Mouse (Mus musculus) midbrain, embryonic 15.5 days (tissue): Measurements from ENCODE around the gene 3110040N11Rik. TPM values are rescaled to one million over a fixed set of nuclear protein-coding genes. Genes with fewer than 3 reads are reported as not detected.
A peak's percentile ranks its signal among the peaks of the same experiment; 100 is the strongest.
"Not testable (repeated sequence)": the region's sequence is repeated elsewhere in the genome, so short reads cannot be mapped to it uniquely, and the experiment has no call there.

Source experiments
- ATAC-seq: fragments of 200-750 bp; cut with Nextera tagmentation; replicated peaks from 2 replicates; pipeline ENCODE4 v1.8.0; 2017; ENCODE audit warnings: moderate TSS enrichment
- H3K27ac ChIP-seq: fragments of 300-500 bp; sonication (generic); 2 replicates; pipeline ENCODE4 v1.5.1; 2015; ENCODE audit warnings: mild to moderate bottlenecking, inconsistent platforms
- H3K27me3 ChIP-seq: fragments of 300-500 bp; sonication (generic); replicated peaks from 2 replicates; pipeline ENCODE4 v1.6.1; 2015; ENCODE audit warnings: inconsistent platforms
- H3K36me3 ChIP-seq: fragments of 300-500 bp; sonication (generic); replicated peaks from 2 replicates; pipeline ENCODE4 v1.6.1; 2015; ENCODE audit warnings: inconsistent platforms
- H3K4me1 ChIP-seq: fragments of 300-500 bp; sonication (generic); 2 replicates; pipeline ENCODE4 v1.6.1; 2015; ENCODE audit warnings: inconsistent platforms
- H3K4me2 ChIP-seq: fragments of 300-500 bp; sonication (generic); 2 replicates; pipeline ENCODE4 v1.6.1; 2015; ENCODE audit warnings: inconsistent platforms, mild to moderate bottlenecking, moderate library complexity
- H3K4me3 ChIP-seq: fragments of 300-500 bp; sonication (generic); 2 replicates; pipeline ENCODE4 v1.5.1; 2015; ENCODE audit warnings: mild to moderate bottlenecking, inconsistent platforms
- H3K9ac ChIP-seq: fragments of 300-500 bp; sonication (generic); 2 replicates; pipeline ENCODE4 v1.6.1; 2015; ENCODE audit warnings: mild to moderate bottlenecking, inconsistent platforms
- H3K9me3 ChIP-seq: fragments of 300-500 bp; sonication (generic); 2 replicates; pipeline ENCODE4 v1.6.1; 2016; ENCODE audit warnings: inconsistent platforms
- WGBS: fragments of 180-500 bp; shearing (Covaris S2); methylation state at CpG from one replicate; pipeline ENCODE4 v1.1.7; 2015; ENCODE audit warnings: mixed read lengths; 5-methylcytosine and 5-hydroxymethylcytosine counted together
- polyA plus RNA-seq: library from polyadenylated mRNA; unstranded; fragments of >200 nt; fragmentation: Nextera tagmentation; extraction: Ambion mirVana; gene quantifications from 2 replicates; pipeline ENCODE4 v1.2.1, GENCODE M21; 2015

Gene 3110040N11Rik
- polyA plus RNA-seq: 56.1 and 61.1 TPM in 2 replicates

GRCm38 (mm10) chr7:81789095-81789757 lies at the start of gene 3110040N11Rik:
3110040N11Rik (minus strand) TSS chr7:81789478.
- H3K9me3 ChIP-seq: no peaks in the 10 kb centered on the region
- H3K4me1 ChIP-seq: peaks cover 14% of the 10 kb centered on the region
- WGBS: under 1% methylated on average over 38 of the region's 38 CpGs
- H3K4me2 ChIP-seq: peak within 1 kb of the TSS; percentile 69
- peaks cover 16% of the 10 kb centered on the region for H3K36me3 ChIP-seq
- ATAC-seq: peak; percentile 96
- no peaks in the 10 kb centered on the region for H3K27me3 ChIP-seq
- H3K9ac ChIP-seq: peak within 1 kb of the TSS; percentile 66
- H3K27ac ChIP-seq: peak within 1 kb of the TSS; percentile 97
- H3K4me3 ChIP-seq: peak within 1 kb of the TSS; percentile 54

GRCm38 (mm10) chr7:81837771-81838170 lies 48.5 kb upstream of the 3110040N11Rik start:
- not testable (repeated sequence) for H3K27me3 ChIP-seq, H3K9me3 ChIP-seq, H3K4me3 ChIP-seq, H3K9ac ChIP-seq, H3K36me3 ChIP-seq, H3K4me1 ChIP-seq, H3K4me2 ChIP-seq, H3K27ac ChIP-seq, ATAC-seq
- 90% methylated on average over 5 of the region's 5 CpGs for WGBS

GRCm38 (mm10) chr7:81835430-81835829 lies 46.2 kb upstream of the 3110040N11Rik start:
- Histone ChIP-seq H3K9ac (no peak overlapping the region), H3K9me3 (no peaks in the 10 kb centered on the region), H3K4me1 (no peaks in the 10 kb centered on the region), H3K27me3 (no peaks in the 10 kb centered on the region), H3K4me3 (no peak overlapping the region), H3K36me3 (no peaks in the 10 kb centered on the region), H3K4me2 (no peak overlapping the region), H3K27ac (no peak overlapping the region)
- ATAC-seq: no peak
- WGBS: 91% methylated on average over 5 of the region's 5 CpGs

- Histone ChIP-seq H3K4me1 (0 out of 2 replicates have a peak, but pooled peaks cover 2% of the 10 kb centered on the region), H3K27me3 (no peaks in the 10 kb centered on the region), H3K36me3 (no peaks in the 10 kb centered on the region), H3K9ac (no peak overlapping the region), H3K9me3 (no peaks in the 10 kb centered on the region), H3K27ac (no peak overlapping the region), H3K4me2 (no peak overlapping the region), H3K4me3 (no peak overlapping the region)
- no peak for ATAC-seq
These were observed 45.6 kb upstream of the 3110040N11Rik start for GRCm38 (mm10) chr7:81834847-81835246.

- under 1% methylated on average over 53 of the region's 58 CpGs for WGBS
- ATAC-seq: peak; percentile 91
These were observed 40.2 kb upstream of the 3110040N11Rik start, which contains the start of gene Btbd1 for GRCm38 (mm10) chr7:81829379-81829894. Btbd1 (minus strand) TSS chr7:81829431.

GRCm38 (mm10) chr7:81828681-81829378 lies 39.6 kb upstream of the 3110040N11Rik start:
- H3K27me3 ChIP-seq: no peaks in the 10 kb centered on the region
- no peaks in the 10 kb centered on the region for H3K9me3 ChIP-seq
- peak; percentile 82 for ATAC-seq
- peaks cover 44% of the 10 kb centered on the region for H3K4me1 ChIP-seq
- peak overlapping the region; percentile 69 for H3K4me3 ChIP-seq
- no peaks in the 10 kb centered on the region for H3K36me3 ChIP-seq
- H3K27ac ChIP-seq: peak overlapping the region; percentile 91
- peak overlapping the region; percentile 64 for H3K9ac ChIP-seq
- H3K4me2 ChIP-seq: peak overlapping the region; percentile 60
- under 1% methylated on average over 89 of the region's 91 CpGs for WGBS

More at GRCm38 (mm10) chr7:81829379-81829894, 40.2 kb upstream of the 3110040N11Rik start, which contains the start of gene Btbd1:
- H3K27me3 ChIP-seq: no peaks in the 10 kb centered on the region
- no peaks in the 10 kb centered on the region for H3K36me3 ChIP-seq
- peak within 1 kb of the TSS; percentile 69 for H3K4me3 ChIP-seq
- peak within 1 kb of the TSS; percentile 64 for H3K9ac ChIP-seq
- peaks cover 41% of the 10 kb centered on the region for H3K4me1 ChIP-seq
- no peaks in the 10 kb centered on the region for H3K9me3 ChIP-seq
- peak within 1 kb of the TSS; percentile 91 for H3K27ac ChIP-seq
- peak within 1 kb of the TSS; percentile 60 for H3K4me2 ChIP-seq

GRCm38 (mm10) chr7:81827806-81828667 lies 38.8 kb upstream of the 3110040N11Rik start:
- Histone ChIP-seq H3K9ac (peak overlapping the region; percentile 64), H3K4me3 (peak overlapping the region; percentile 69), H3K27me3 (no peaks in the 10 kb centered on the region), H3K27ac (peak overlapping the region; percentile 91), H3K4me1 (peaks cover 44% of the 10 kb centered on the region), H3K4me2 (peak overlapping the region; percentile 60), H3K9me3 (no peaks in the 10 kb centered on the region), H3K36me3 (no peaks in the 10 kb centered on the region)
- ATAC-seq: no peak
- WGBS: 25% methylated on average over 17 of the region's 17 CpGs

GRCm38 (mm10) chr7:81825381-81825780 lies 36.1 kb upstream of the 3110040N11Rik start:
- Histone ChIP-seq H3K9me3 (no peaks in the 10 kb centered on the region), H3K27ac (no peak overlapping the region), H3K27me3 (no peaks in the 10 kb centered on the region), H3K4me1 (peaks cover 44% of the 10 kb centered on the region), H3K36me3 (no peaks in the 10 kb centered on the region), H3K4me3 (no peak overlapping the region), H3K9ac (no peak overlapping the region), H3K4me2 (peak overlapping the region; percentile 26; the same call in 1 of the 2 replicates)
- no peak for ATAC-seq
- 31% methylated on average over 3 of the region's 3 CpGs for WGBS

GRCm38 (mm10) chr7:81824906-81825305 lies 35.6 kb upstream of the 3110040N11Rik start:
- Histone ChIP-seq H3K4me1 (peaks cover 43% of the 10 kb centered on the region), H3K27ac (no peak overlapping the region), H3K9me3 (no peaks in the 10 kb centered on the region), H3K27me3 (no peaks in the 10 kb centered on the region), H3K9ac (no peak overlapping the region), H3K36me3 (no peaks in the 10 kb centered on the region), H3K4me3 (no peak overlapping the region), H3K4me2 (no peak overlapping the region)
- ATAC-seq: no peak
- WGBS: 84% methylated on average over 3 of the region's 3 CpGs

GRCm38 (mm10) chr7:81806067-81806466 lies 16.8 kb upstream of the 3110040N11Rik start:
- WGBS: 66% methylated on average over 5 of the region's 5 CpGs
- Histone ChIP-seq H3K9me3 (no peaks in the 10 kb centered on the region), H3K9ac (no peak overlapping the region), H3K27me3 (no peaks in the 10 kb centered on the region), H3K4me2 (no peak overlapping the region), H3K4me3 (no peak overlapping the region), H3K36me3 (0 out of 2 replicates have a peak, but pooled peaks cover 4% of the 10 kb centered on the region), H3K4me1 (no peaks in the 10 kb centered on the region), H3K27ac (no peak overlapping the region)
- no peak for ATAC-seq

GRCm38 (mm10) chr7:81788536-81788935 lies 742 bp downstream of the 3110040N11Rik start:
- H3K4me3 ChIP-seq: peak overlapping the region; percentile 54
- peak; percentile 64 for ATAC-seq
- peak overlapping the region; percentile 66 for H3K9ac ChIP-seq
- H3K27me3 ChIP-seq: no peaks in the 10 kb centered on the region
- peak overlapping the region; percentile 69 for H3K4me2 ChIP-seq
- peaks cover 11% of the 10 kb centered on the region; the same call in 1 of the 2 replicates for H3K36me3 ChIP-seq
- WGBS: 3% methylated on average over 5 of the region's 5 CpGs
- H3K9me3 ChIP-seq: no peaks in the 10 kb centered on the region
- peaks cover 14% of the 10 kb centered on the region for H3K4me1 ChIP-seq
- peak overlapping the region; percentile 97 for H3K27ac ChIP-seq
